Mouse (Mus musculus): Measurements from ENCODE around the gene Elmod1. TPM values are rescaled to one million over a fixed set of nuclear protein-coding genes. Genes with fewer than 3 reads are reported as not detected.

Gene Elmod1
- not detected for polyA plus RNA-seq (2017; shearing (Covaris generic))

GRCm38 (mm10) chr9:53975122-53975518 is at the start of gene Elmod1:
Gene Elmod1 (minus strand): TSS chr9:53975301.

Other genes with a start within 250 kb of the Elmod1 start
- 10.1 TPM for gene Slc35f2, start 203.8 kb downstream of the Elmod1 start, polyA plus RNA-seq (2017; shearing (Covaris generic))
- not detected for gene Sln, start 125.1 kb downstream of the Elmod1 start, polyA plus RNA-seq (2017; shearing (Covaris generic))
- not detected for gene Tnfaip8l3, start 93.1 kb upstream of the Elmod1 start, polyA plus RNA-seq (2017; shearing (Covaris generic))